Mouse (Mus musculus) heart, postnatal 0 days (tissue): Measurements from ENCODE around the gene Grap2. TPM values are rescaled to one million over a fixed set of nuclear protein-coding genes. Genes with fewer than 3 reads are reported as not detected.
A peak's percentile ranks its signal among the peaks of the same experiment; 100 is the strongest.

Experiments
- ATAC-seq: fragments of 200-750 bp; cut with Nextera tagmentation; 2 replicates; pipeline ENCODE4 v1.8.0; 2017; ENCODE audit warnings: low read depth, moderate number of reproducible peaks, moderate library complexity; ENCODE audit not compliant: insufficient read depth
- DNase-seq: peaks from one replicate; pipeline ENCODE4 v3.0.0-alpha.2; 2016; ENCODE audit warnings: low spot score
- H3K27ac ChIP-seq: fragments of 300-500 bp; sonication (generic); 2 replicates; pipeline ENCODE4 v1.5.1; 2014; ENCODE audit warnings: low read depth, mild to moderate bottlenecking
- H3K27me3 ChIP-seq: fragments of 300-500 bp; sonication (generic); 2 replicates; pipeline ENCODE4 v1.6.1; 2014; ENCODE audit warnings: low read length, mixed read lengths; ENCODE audit not compliant: control insufficient read depth, insufficient read depth
- H3K36me3 ChIP-seq: fragments of 300-500 bp; sonication (generic); replicated peaks from 2 replicates; pipeline ENCODE4 v1.6.1; 2014; ENCODE audit warnings: low read length, mixed read lengths; ENCODE audit not compliant: control insufficient read depth, insufficient read depth
- H3K4me1 ChIP-seq: fragments of 300-500 bp; sonication (generic); 2 replicates; pipeline ENCODE4 v1.6.1; 2014; ENCODE audit warnings: antibody characterized with exemption; ENCODE audit not compliant: control insufficient read depth, insufficient read depth
- H3K4me2 ChIP-seq: fragments of 300-500 bp; sonication (generic); 2 replicates; pipeline ENCODE4 v1.6.1; 2014; ENCODE audit warnings: low read depth, mild to moderate bottlenecking, low read length, moderate library complexity
- H3K4me3 ChIP-seq: fragments of 300-500 bp; sonication (generic); 2 replicates; pipeline ENCODE4 v1.5.1; 2014; ENCODE audit warnings: low read depth, low read length
- H3K9ac ChIP-seq: fragments of 300-500 bp; sonication (generic); replicated peaks from 2 replicates; pipeline ENCODE4 v1.6.1; 2014; ENCODE audit warnings: low read depth, low read length, mixed read lengths
- H3K9me3 ChIP-seq: fragments of 300-500 bp; sonication (generic); replicated peaks from 2 replicates; pipeline ENCODE4 v1.6.1; 2016; ENCODE audit warnings: low read length; ENCODE audit not compliant: control insufficient read depth
- CTCF ChIP-seq: IDR thresholded peaks from 2 replicates; pipeline ENCODE4 v1.5.1; 2016; ENCODE audit warnings: antibody characterized with exemption, control low read depth, low read depth
- EP300 ChIP-seq: IDR thresholded peaks from 2 replicates; pipeline ENCODE4 v1.6.1; 2016; ENCODE audit warnings: antibody characterized with exemption, low read depth
- WGBS: fragments of 180-500 bp; shearing (Covaris S2); extraction: QIAGEN DNeasy Blood & Tissue Kit; methylation state at CpG from one replicate; pipeline ENCODE4 v1.1.7; 2014; 5-methylcytosine and 5-hydroxymethylcytosine counted together
- polyA plus RNA-seq: library from polyadenylated mRNA; unstranded; fragments of >200 nt; fragmentation: Nextera tagmentation; extraction: Ambion mirVana; gene quantifications from 2 replicates; pipeline ENCODE4 v1.2.1, GENCODE M21; 2015
- total RNA-seq: library from RNA; depleted of rRNA; stranded (reverse); fragments of >200 nt; gene quantifications from 2 replicates; pipeline ENCODE4 v1.2.3, GENCODE M21; 2014; ENCODE audit warnings: low replicate concordance

Grap2 gene
- total and polyA plus RNA-seq, 2 experiments from 2014 or later = 0.46 TPM; not detected in 1

GRCm38 (mm10) chr15:80636757-80637372, 64.5 kb downstream of the Grap2 start:
- Histone ChIP-seq H3K4me1 (peaks cover 12% of the 10 kb centered on the region), H3K4me3 (no peak overlapping the region), H3K4me2 (no peak overlapping the region), H3K27me3 (0 out of 2 replicates have a peak, but pooled peaks cover 7% of the 10 kb centered on the region), H3K27ac (no peak overlapping the region), H3K36me3 (no peaks in the 10 kb centered on the region), H3K9ac (no peak overlapping the region), H3K9me3 (no peaks in the 10 kb centered on the region)
- no peak for ATAC-seq
- TF ChIP-seq CTCF = no peak
- no peak for TF ChIP-seq EP300
- DNase-seq = no peak
- 58% methylated on average over 13 of the region's 13 CpGs for WGBS

GRCm38 (mm10) chr15:80639071-80639702, 66.8 kb downstream of the Grap2 start:
- 31% methylated on average over 11 of the region's 11 CpGs for WGBS
- no peak for DNase-seq
- Histone ChIP-seq H3K36me3 (no peaks in the 10 kb centered on the region), H3K9ac (no peak overlapping the region), H3K4me3 (no peak overlapping the region), H3K9me3 (no peaks in the 10 kb centered on the region), H3K27ac (no peak overlapping the region), H3K4me2 (no peak overlapping the region), H3K4me1 (peaks cover 11% of the 10 kb centered on the region), H3K27me3 (no peaks in the 10 kb centered on the region)
- no peak for TF ChIP-seq EP300
- no peak for ATAC-seq

- Histone ChIP-seq H3K4me3 (no peak overlapping the region), H3K27ac (no peak overlapping the region), H3K36me3 (no peaks in the 10 kb centered on the region), H3K4me2 (no peak overlapping the region), H3K27me3 (no peaks in the 10 kb centered on the region), H3K4me1 (peaks cover 7% of the 10 kb centered on the region; the same call in 1 of the 2 replicates), H3K9me3 (no peaks in the 10 kb centered on the region), H3K9ac (no peak overlapping the region)
- no peak for TF ChIP-seq CTCF
- ATAC-seq = no peak
- no peak for DNase-seq
- WGBS = 81% methylated on average over 3 of the region's 3 CpGs
Observed at GRCm38 (mm10) chr15:80639874-80640273, 67.5 kb downstream of the Grap2 start.

GRCm38 (mm10) chr15:80641702-80642435, 69.5 kb downstream of the Grap2 start:
- no peaks in the 10 kb centered on the region for H3K27me3 ChIP-seq
- H3K4me3 ChIP-seq = no peak overlapping the region
- TF ChIP-seq EP300 (no peak), CTCF (no peak)
- DNase-seq (no peak), ATAC-seq (no peak)
- no peaks in the 10 kb centered on the region for H3K9me3 ChIP-seq
- no peak overlapping the region for H3K27ac ChIP-seq
- no peak overlapping the region for H3K4me2 ChIP-seq
- peaks cover 5% of the 10 kb centered on the region; the same call in 1 of the 2 replicates for H3K4me1 ChIP-seq
- no peaks in the 10 kb centered on the region for H3K36me3 ChIP-seq
- H3K9ac ChIP-seq = no peak overlapping the region
- 73% methylated on average over 2 of the region's 2 CpGs for WGBS

- H3K27ac ChIP-seq = no peak overlapping the region
- peak; percentile 79; the same call in 1 of the 2 replicates for ATAC-seq
- H3K36me3 ChIP-seq = no peaks in the 10 kb centered on the region
- no peak overlapping the region for H3K9ac ChIP-seq
- 69% methylated on average over 17 of the region's 17 CpGs for WGBS
- H3K4me3 ChIP-seq = no peak overlapping the region
- TF ChIP-seq CTCF (no peak), EP300 (no peak)
- 0 out of 2 replicates have a peak, but pooled peaks cover 2% of the 10 kb centered on the region for H3K27me3 ChIP-seq
- no peaks in the 10 kb centered on the region for H3K9me3 ChIP-seq
- H3K4me1 ChIP-seq = no peaks in the 10 kb centered on the region
- no peak overlapping the region for H3K4me2 ChIP-seq
- peak; percentile 21 for DNase-seq
Observed at GRCm38 (mm10) chr15:80645006-80645797, 72.8 kb downstream of the Grap2 start.
